Mouse (Mus musculus) forebrain, embryonic 14.5 days (tissue): ENCODE results near the gene Galnt18. TPM values are rescaled to one million over a fixed set of nuclear protein-coding genes. Genes with fewer than 3 reads are reported as not detected.

Experiments used
- ATAC-seq: fragments of 200-750 bp; cut with Nextera tagmentation; 2 replicates; pipeline ENCODE4 v1.8.0; 2017; ENCODE audit warnings: mild to moderate bottlenecking, moderate library complexity
- DNase-seq: peaks from one replicate; pipeline ENCODE4 v3.0.0-alpha.2; 2015; ENCODE audit warnings: low spot score
- H3K27ac ChIP-seq: fragments of 300-500 bp; sonication (generic); 2 replicates; pipeline ENCODE4 v1.5.1; 2014; ENCODE audit warnings: low read depth, mild to moderate bottlenecking, control low read depth, low read length, moderate library complexity
- H3K27me3 ChIP-seq: fragments of 300-500 bp; sonication (generic); replicated peaks from 2 replicates; pipeline ENCODE4 v1.6.1; 2014; ENCODE audit warnings: low read length, control low read depth, mixed read lengths; ENCODE audit not compliant: control insufficient read depth, insufficient read depth
- H3K36me3 ChIP-seq: fragments of 300-500 bp; sonication (generic); 2 replicates; pipeline ENCODE4 v1.6.1; 2014; ENCODE audit warnings: low read length, control low read depth; ENCODE audit not compliant: control insufficient read depth, insufficient read depth
- H3K4me1 ChIP-seq: fragments of 300-500 bp; sonication (generic); 2 replicates; pipeline ENCODE4 v1.6.1; 2014; ENCODE audit warnings: antibody characterized with exemption, low read length, control low read depth; ENCODE audit not compliant: control insufficient read depth, insufficient read depth
- H3K4me2 ChIP-seq: fragments of 300-500 bp; sonication (generic); 2 replicates; pipeline ENCODE4 v1.6.1; 2014; ENCODE audit warnings: mild to moderate bottlenecking, control low read depth, low read length
- H3K4me3 ChIP-seq: fragments of 300-500 bp; sonication (generic); 2 replicates; pipeline ENCODE4 v1.5.1; 2014; ENCODE audit warnings: low read depth, low read length, control low read depth
- H3K9ac ChIP-seq: fragments of 300-500 bp; sonication (generic); 2 replicates; pipeline ENCODE4 v1.6.1; 2014; ENCODE audit warnings: mild to moderate bottlenecking, low read length, control low read depth, moderate library complexity
- H3K9me3 ChIP-seq: fragments of 300-500 bp; sonication (generic); replicated peaks from 2 replicates; pipeline ENCODE4 v1.6.1; 2016; ENCODE audit warnings: low read length, control low read depth, mixed read lengths; ENCODE audit not compliant: control insufficient read depth
- WGBS: fragments of 180-500 bp; shearing (Covaris S2); extraction: QIAGEN DNeasy Blood & Tissue Kit; methylation state at CpG from one replicate; pipeline ENCODE4 v1.1.7; 2014; 5-methylcytosine and 5-hydroxymethylcytosine counted together
- polyA plus RNA-seq: library from polyadenylated mRNA; unstranded; fragments of >200 nt; fragmentation: Nextera tagmentation; extraction: Ambion mirVana; gene quantifications from 2 replicates; pipeline ENCODE4 v1.2.1, GENCODE M21; 2014

Galnt18 gene
- polyA plus RNA-seq, 1 experiment from 2014 or later = 6.6 TPM

DNA sequence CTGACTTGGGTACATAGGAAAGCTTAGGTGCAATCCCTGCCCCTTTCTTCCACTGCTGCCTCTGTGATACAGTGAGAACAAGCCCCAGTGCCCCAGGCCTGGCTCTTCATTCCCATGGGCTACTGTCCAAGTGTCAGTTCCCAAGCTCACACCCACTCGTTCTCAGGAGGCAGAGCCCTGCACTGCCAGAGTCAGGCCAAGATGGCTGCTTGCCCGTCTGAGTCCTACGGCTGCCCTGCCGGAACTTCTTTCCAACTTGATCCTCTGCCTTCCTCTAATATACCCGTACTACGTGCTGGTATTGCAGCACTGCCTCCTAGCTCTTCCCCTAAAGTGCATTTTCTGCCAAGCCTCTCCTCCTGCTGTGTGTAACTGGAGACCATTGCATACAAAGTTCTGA, 85.5 kb downstream of the Galnt18 start:
- ATAC-seq (peak; percentile 26; the same call in 1 of the 2 replicates), DNase-seq (peak; percentile 35)
- H3K36me3 ChIP-seq = no peaks in the 10 kb centered on the region

DNA sequence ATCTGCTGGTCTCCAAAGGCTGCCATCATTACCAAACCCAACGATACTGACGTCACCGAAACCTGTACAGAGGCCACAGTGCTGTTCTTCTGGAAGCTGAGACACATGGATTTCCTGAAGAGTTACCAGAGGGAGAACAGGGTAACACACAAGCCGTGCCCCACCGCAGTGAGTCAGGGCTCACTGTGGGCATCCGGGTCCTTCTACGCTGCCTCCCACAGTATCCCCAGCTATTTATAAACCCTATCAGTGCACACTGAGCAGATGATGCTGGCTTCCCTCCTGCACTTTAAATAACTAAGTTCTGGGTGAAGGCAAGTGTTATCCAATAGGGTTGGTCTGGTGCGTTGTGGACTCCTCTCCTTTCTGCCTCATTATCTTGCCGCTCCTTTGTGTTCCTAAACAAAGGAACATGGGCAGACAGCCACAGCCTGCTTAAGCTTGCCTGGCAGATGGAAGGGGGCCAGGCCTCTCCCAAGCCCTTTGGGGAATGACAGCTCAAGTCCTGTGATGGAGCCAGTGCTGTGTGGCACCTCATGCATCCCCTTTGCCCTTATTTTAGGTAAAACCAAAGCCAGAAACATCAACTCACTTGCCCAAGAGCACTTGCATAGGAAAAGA, 87.0 kb downstream of the Galnt18 start:
- no peak overlapping the region for H3K4me3 ChIP-seq
- no peak overlapping the region; the same call in 1 of the 2 replicates for H3K27ac ChIP-seq
- no peaks in the 10 kb centered on the region for H3K36me3 ChIP-seq
- DNase-seq = peak; percentile 88
- peaks cover 3% of the 10 kb centered on the region; the same call in 1 of the 2 replicates for H3K4me1 ChIP-seq
- no peak overlapping the region for H3K9ac ChIP-seq
- no peaks in the 10 kb centered on the region for H3K9me3 ChIP-seq
- ATAC-seq = peak; percentile 91
- no peak overlapping the region for H3K4me2 ChIP-seq
- H3K27me3 ChIP-seq = no peaks in the 10 kb centered on the region
- WGBS = 42% methylated on average over 9 of the region's 9 CpGs

More for the DNA sequence above, 85.5 kb downstream of the Galnt18 start:
- Histone ChIP-seq H3K9me3 (no peaks in the 10 kb centered on the region), H3K27me3 (no peaks in the 10 kb centered on the region), H3K27ac (no peak overlapping the region), H3K9ac (no peak overlapping the region), H3K4me3 (no peak overlapping the region), H3K4me2 (no peak overlapping the region), H3K4me1 (peaks cover 3% of the 10 kb centered on the region; the same call in 1 of the 2 replicates)
- WGBS = 81% methylated on average over 6 of the region's 6 CpGs

DNA sequence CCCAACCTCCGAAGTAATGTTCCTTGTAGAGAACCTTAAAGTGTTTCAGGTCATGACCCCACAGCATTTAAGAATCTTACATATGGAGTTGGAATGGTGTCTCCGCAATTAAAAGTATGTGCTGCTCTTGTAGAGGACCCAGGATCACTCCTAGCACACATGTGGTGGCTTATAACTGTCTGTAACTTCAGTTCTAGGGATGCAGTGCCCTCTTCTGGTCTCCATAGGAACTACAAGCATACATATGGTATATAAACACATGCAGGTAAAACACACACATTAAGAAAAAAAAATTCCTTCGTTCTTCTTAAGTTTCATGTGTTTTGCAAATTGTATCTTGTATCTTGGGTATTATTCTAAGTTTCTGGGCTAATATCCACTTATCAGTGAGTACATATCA, 99.7 kb downstream of the Galnt18 start:
- no peaks in the 10 kb centered on the region for H3K27me3 ChIP-seq
- no peaks in the 10 kb centered on the region for H3K4me1 ChIP-seq
- H3K4me2 ChIP-seq = no peak overlapping the region
- no peaks in the 10 kb centered on the region for H3K9me3 ChIP-seq
- no peak overlapping the region for H3K27ac ChIP-seq
- 94% methylated on average over 3 of the region's 3 CpGs for WGBS
- no peak overlapping the region for H3K9ac ChIP-seq
- DNase-seq (no peak), ATAC-seq (no peak)
- H3K36me3 ChIP-seq = no peaks in the 10 kb centered on the region
- H3K4me3 ChIP-seq = no peak overlapping the region

DNA sequence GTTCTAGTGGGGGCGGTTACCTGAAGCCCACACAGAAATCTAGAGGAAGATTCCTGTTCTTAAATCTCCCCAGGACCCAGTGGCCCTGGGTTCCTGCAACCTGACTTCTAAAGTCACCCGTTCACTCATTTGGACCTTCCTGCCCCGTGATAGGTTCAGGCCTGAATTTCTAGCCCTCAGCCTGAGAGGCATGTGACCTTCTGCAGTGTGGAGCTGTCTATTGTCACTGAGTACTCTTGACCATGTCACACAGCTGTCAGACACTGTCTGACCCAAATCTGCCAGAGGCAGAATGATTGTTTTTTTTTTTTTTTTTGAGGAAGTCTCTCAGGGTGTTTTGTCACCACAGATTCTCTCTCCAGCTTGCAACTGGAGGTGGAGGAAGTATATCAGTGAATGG, 103.3 kb downstream of the Galnt18 start:
- H3K4me2 ChIP-seq = no peak overlapping the region
- 87% methylated on average over 3 of the region's 3 CpGs for WGBS
- H3K4me1 ChIP-seq = peaks cover 3% of the 10 kb centered on the region; the same call in 1 of the 2 replicates
- H3K9ac ChIP-seq = no peak overlapping the region
- no peaks in the 10 kb centered on the region for H3K27me3 ChIP-seq
- H3K27ac ChIP-seq = no peak overlapping the region
- H3K36me3 ChIP-seq = no peaks in the 10 kb centered on the region
- H3K4me3 ChIP-seq = no peak overlapping the region
- ATAC-seq (no peak), DNase-seq (no peak)
- no peaks in the 10 kb centered on the region for H3K9me3 ChIP-seq

- Histone ChIP-seq H3K9ac (no peak overlapping the region), H3K27ac (no peak overlapping the region), H3K4me3 (no peak overlapping the region), H3K4me2 (no peak overlapping the region), H3K27me3 (no peaks in the 10 kb centered on the region), H3K4me1 (peaks cover 3% of the 10 kb centered on the region; the same call in 1 of the 2 replicates), H3K36me3 (no peaks in the 10 kb centered on the region), H3K9me3 (no peaks in the 10 kb centered on the region)
- WGBS = 26% methylated on average over 4 of the region's 4 CpGs
- DNase-seq (peak; percentile 65), ATAC-seq (no peak)
Observed at GRCm38 (mm10) chr7:111672467-111672866, 107.3 kb downstream of the Galnt18 start.

GRCm38 (mm10) chr7:111663139-111664073, 116.4 kb downstream of the Galnt18 start:
- H3K9me3 ChIP-seq = no peaks in the 10 kb centered on the region
- no peaks in the 10 kb centered on the region for H3K36me3 ChIP-seq
- no peak for DNase-seq
- H3K4me2 ChIP-seq = no peak overlapping the region
- no peak overlapping the region for H3K4me3 ChIP-seq
- ATAC-seq = no peak
- H3K27me3 ChIP-seq = no peaks in the 10 kb centered on the region
- H3K27ac ChIP-seq = no peak overlapping the region
- 0 out of 2 replicates have a peak overlapping the region, but pooled peaks have one; percentile 8 for H3K9ac ChIP-seq
- WGBS = 75% methylated on average over 14 of the region's 14 CpGs
- H3K4me1 ChIP-seq = no peaks in the 10 kb centered on the region

DNA sequence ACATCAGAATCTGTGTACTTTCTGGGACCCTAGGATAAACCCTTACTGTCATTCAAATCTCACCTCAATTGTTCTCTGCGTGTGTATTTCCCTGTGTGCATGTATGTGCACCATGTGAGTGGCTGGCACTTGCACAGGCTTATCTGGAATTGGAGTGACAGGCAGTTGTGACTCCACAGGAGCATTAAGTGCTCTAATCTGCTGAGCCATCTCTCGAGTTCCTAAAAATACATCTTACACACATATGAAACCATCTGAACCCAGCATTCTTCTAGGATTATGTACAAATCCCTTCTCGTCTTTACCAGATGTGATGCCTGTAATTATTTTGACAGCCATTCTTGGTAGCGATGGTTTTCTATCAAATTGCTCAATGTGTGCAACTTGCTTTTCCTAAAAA, 121.2 kb downstream of the Galnt18 start:
- H3K4me1 ChIP-seq = no peaks in the 10 kb centered on the region
- H3K27ac ChIP-seq = no peak overlapping the region
- DNase-seq (no peak), ATAC-seq (no peak)
- no peaks in the 10 kb centered on the region for H3K27me3 ChIP-seq
- 79% methylated on average over 4 of the region's 4 CpGs for WGBS
- H3K4me2 ChIP-seq = no peak overlapping the region
- H3K4me3 ChIP-seq = no peak overlapping the region
- H3K9me3 ChIP-seq = no peaks in the 10 kb centered on the region
- no peaks in the 10 kb centered on the region for H3K36me3 ChIP-seq
- no peak overlapping the region for H3K9ac ChIP-seq

DNA sequence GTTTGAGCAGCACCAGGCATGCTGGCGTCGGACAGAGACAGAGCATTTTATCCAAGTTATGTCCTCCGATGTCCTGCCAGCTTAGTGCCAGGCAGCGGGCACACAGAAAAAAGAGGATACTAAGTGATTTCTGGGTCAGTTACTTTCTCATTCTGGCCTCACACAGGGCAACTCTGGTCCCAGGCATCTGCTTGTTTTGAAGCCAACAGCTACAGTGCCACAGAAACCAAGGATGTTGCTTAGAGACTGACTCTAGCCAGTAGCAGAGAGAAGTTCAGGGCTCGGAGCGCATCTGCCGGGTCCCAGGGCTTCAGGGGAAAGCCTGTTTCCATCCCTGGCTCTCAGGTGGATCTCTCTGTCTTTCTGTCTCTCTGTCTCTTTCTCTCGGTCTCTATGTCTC, 124.8 kb downstream of the Galnt18 start:
- Histone ChIP-seq H3K27ac (no peak overlapping the region), H3K9me3 (no peaks in the 10 kb centered on the region), H3K36me3 (no peaks in the 10 kb centered on the region), H3K4me1 (no peaks in the 10 kb centered on the region), H3K9ac (no peak overlapping the region), H3K4me3 (no peak overlapping the region), H3K27me3 (no peaks in the 10 kb centered on the region), H3K4me2 (no peak overlapping the region)
- WGBS = 96% methylated on average over 8 of the region's 8 CpGs
- DNase-seq (no peak), ATAC-seq (no peak)

DNA sequence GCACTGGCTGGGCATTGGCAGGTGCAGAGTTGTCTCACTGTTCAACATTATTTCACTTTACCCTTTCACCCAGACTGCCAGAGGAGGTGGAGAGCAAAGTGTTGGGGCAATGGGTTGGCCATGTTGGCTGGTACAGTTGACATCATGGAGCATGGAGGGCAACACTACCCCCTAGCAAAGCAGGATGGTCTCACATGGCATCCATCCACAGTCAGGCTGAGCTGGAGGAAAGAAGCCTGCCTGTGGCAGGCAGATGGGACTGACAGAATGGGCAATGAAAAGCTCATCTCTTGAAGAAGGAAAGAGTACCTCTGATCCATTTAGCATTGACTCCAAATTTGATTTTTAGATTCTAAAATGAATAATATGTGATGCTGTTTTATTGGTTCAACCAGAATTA, 125.3 kb downstream of the Galnt18 start:
- Histone ChIP-seq H3K27ac (no peak overlapping the region), H3K9ac (no peak overlapping the region), H3K36me3 (no peaks in the 10 kb centered on the region), H3K4me3 (no peak overlapping the region), H3K4me1 (no peaks in the 10 kb centered on the region), H3K9me3 (no peaks in the 10 kb centered on the region), H3K4me2 (no peak overlapping the region), H3K27me3 (no peaks in the 10 kb centered on the region)
- no peak for ATAC-seq
- DNase-seq = no peak
